Mouse (Mus musculus): Measurements from ENCODE around the gene Rcl1.

DNA sequence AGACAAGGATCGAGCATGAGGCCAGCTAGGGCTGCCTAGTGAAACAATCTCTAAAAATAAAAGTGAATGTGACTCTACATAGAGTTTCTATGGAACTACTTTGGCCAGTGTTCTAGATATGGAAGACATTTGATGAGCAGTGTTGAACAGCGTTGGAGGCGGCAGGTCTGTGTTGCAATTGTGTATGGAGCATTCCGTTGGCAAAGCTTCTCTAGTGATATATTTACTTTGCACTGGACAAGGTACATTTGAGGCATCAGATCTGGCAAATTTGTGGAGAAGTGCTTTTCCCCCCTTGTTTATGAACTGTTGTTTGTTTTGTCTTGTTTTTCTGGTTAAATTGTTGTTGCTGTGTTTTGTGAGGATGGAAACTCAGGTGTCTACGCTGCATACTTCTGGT, 28.4 kb downstream of the Rcl1 start:
- TF ChIP-seq CTCF (IDR thresholded peaks at IDR 0.05; ENCODE audit: low read depth) (no peak), EP300 (IDR thresholded peaks at IDR 0.05; ENCODE audit: low read depth) (no peak)

Measured in liver, embryonic 14.5 days (tissue).